Mouse (Mus musculus) MEL (cell line): ENCODE data around the gene Rcan1.

ENCODE experiments used
- CTCF ChIP-seq, 3 experiments: IDR thresholded peaks in 2 of 3; conservative IDR thresholded peaks in 1 of 3; 2 replicates each; pipeline ENCODE4 v1.5.1; 2011 to 2012; ENCODE audit warnings: low read length in 3 of 3, low read depth in 2 of 3, mild to moderate bottlenecking in 2 of 3, improper control_type of control experiment in 1 of 3, inconsistent platforms in 1 of 3, mixed read lengths in 1 of 3, moderate library complexity in 1 of 3; ENCODE audit not compliant: control insufficient read depth in 1 of 3, insufficient read depth in 1 of 3, poor library complexity in 1 of 3, severe bottlenecking in 1 of 3
- E2F4 ChIP-seq: IDR thresholded peaks from 2 replicates; pipeline ENCODE4 v1.6.1; 2011; ENCODE audit warnings: low read depth, low read length, improper control_type of control experiment, borderline replicate concordance
- EP300 ChIP-seq, 2 experiments: IDR thresholded peaks; 2 replicates each; pipeline ENCODE4 v1.6.1; 2011; ENCODE audit warnings: improper control_type of control experiment in 2 of 2, low read length in 2 of 2, low read depth in 1 of 2, mild to moderate bottlenecking in 1 of 2
- ETS1 ChIP-seq: IDR thresholded peaks from 2 replicates; pipeline ENCODE4 v1.6.1; 2012; ENCODE audit warnings: low read depth, mild to moderate bottlenecking, inconsistent platforms, low read length, improper control_type of control experiment, moderate library complexity
- GATA1 ChIP-seq: IDR thresholded peaks from 2 replicates; pipeline ENCODE4 v1.6.1; 2011; ENCODE audit warnings: low read depth, low read length, improper control_type of control experiment
- HCFC1 ChIP-seq: IDR thresholded peaks from 2 replicates; pipeline ENCODE4 v1.6.1; 2012; ENCODE audit warnings: low read depth, mild to moderate bottlenecking, inconsistent platforms, low read length, improper control_type of control experiment, moderate library complexity
- NRF1 ChIP-seq: IDR thresholded peaks from 2 replicates; pipeline ENCODE4 v1.6.1; 2014; ENCODE audit warnings: low read depth, mild to moderate bottlenecking, inconsistent platforms, low read length, improper control_type of control experiment, moderate library complexity; ENCODE audit not compliant: poor library complexity, insufficient read depth, severe bottlenecking
- POLR2A ChIP-seq, 2 experiments: IDR thresholded peaks; 2 replicates each; pipeline ENCODE4 v1.6.1; 2011 to 2012; ENCODE audit warnings: low read length in 2 of 2, mild to moderate bottlenecking in 2 of 2, control low read depth in 1 of 2, improper control_type of control experiment in 1 of 2, low read depth in 1 of 2, moderate library complexity in 1 of 2; ENCODE audit not compliant: control insufficient read depth in 1 of 2, insufficient read depth in 1 of 2, poor library complexity in 1 of 2
- POLR2AphosphoS2 ChIP-seq: IDR thresholded peaks from 2 replicates; pipeline ENCODE4 v1.6.1; 2011; ENCODE audit warnings: low read length, improper control_type of control experiment
- RAD21 ChIP-seq: IDR thresholded peaks from 2 replicates; pipeline ENCODE4 v1.6.1; 2011; ENCODE audit warnings: mild to moderate bottlenecking, low read depth, low read length, improper control_type of control experiment
- RCOR1 ChIP-seq: IDR thresholded peaks from 2 replicates; pipeline ENCODE4 v1.6.1; 2012; ENCODE audit warnings: low read depth, mild to moderate bottlenecking, inconsistent platforms, low read length, improper control_type of control experiment
- TAL1 ChIP-seq: IDR thresholded peaks from 2 replicates; pipeline ENCODE4 v1.6.1; 2012; ENCODE audit warnings: mild to moderate bottlenecking, inconsistent platforms, low read length, moderate library complexity, mixed read lengths
- TCF12 ChIP-seq: IDR thresholded peaks from 2 replicates; pipeline ENCODE4 v1.6.1; 2014; ENCODE audit warnings: low read depth, mild to moderate bottlenecking, inconsistent platforms, low read length, improper control_type of control experiment, moderate library complexity
- USF1 ChIP-seq: IDR thresholded peaks from 2 replicates; pipeline ENCODE4 v1.6.1; 2014; ENCODE audit warnings: low read depth, mild to moderate bottlenecking, inconsistent platforms, low read length, improper control_type of control experiment, moderate library complexity

GRCm38 (mm10) chr16:92417267-92417666 lies 53.4 kb downstream of the Rcan1 start:
- TF ChIP-seq CTCF (IDR thresholded peaks at IDR 0.05 in 2 of 3, conservative IDR thresholded peaks at IDR 0.05 in 1 of 3; ENCODE audit: control insufficient read depth in 1 of 3, insufficient read depth in 1 of 3, low read depth in 2 of 3, low read length in 3 of 3, poor library complexity in 1 of 3, severe bottlenecking in 1 of 3), result no peak
- no peak for TF ChIP-seq RAD21
- no peak for TF ChIP-seq ETS1
- TF ChIP-seq POLR2A (IDR thresholded peaks at IDR 0.05; ENCODE audit: control insufficient read depth in 1 of 2, insufficient read depth in 1 of 2, low read depth in 1 of 2, low read length in 2 of 2, poor library complexity in 1 of 2), result no peak
- no peak for TF ChIP-seq USF1
- TF ChIP-seq GATA1, result no peak
- TF ChIP-seq E2F4, result no peak
- TF ChIP-seq TAL1, result no peak
- no peak for TF ChIP-seq EP300 (IDR thresholded peaks at IDR 0.05; ENCODE audit: low read depth in 1 of 2, low read length in 2 of 2)
- TF ChIP-seq POLR2AphosphoS2, result no peak
- no peak for TF ChIP-seq RCOR1
- no peak for TF ChIP-seq TCF12
- no peak for TF ChIP-seq HCFC1
- TF ChIP-seq NRF1, result no peak
